Mouse (Mus musculus): ENCODE data around the gene Vmn2r90. TPM values are rescaled to one million over a fixed set of nuclear protein-coding genes. Genes with fewer than 3 reads are reported as not detected.
"Not testable (repeated sequence)": the region's sequence is repeated elsewhere in the genome, so short reads cannot be mapped to it uniquely, and the experiment has no call there.

Vmn2r90 gene
- polyA plus RNA-seq, 1 experiment from 2014 or later = not detected

- H3K4me1 ChIP-seq (ENCODE audit: control insufficient read depth, insufficient read depth, low read length); H3K36me3 ChIP-seq (ENCODE audit: control insufficient read depth, insufficient read depth, low read length); H3K9me3 ChIP-seq (ENCODE audit: control insufficient read depth, low read length); H3K4me2 ChIP-seq (ENCODE audit: low read length); DNase-seq; H3K27ac ChIP-seq (replicated peaks; ENCODE audit: low read depth, low read length); H3K9ac ChIP-seq (replicated peaks; ENCODE audit: low read length); H3K4me3 ChIP-seq (replicated peaks; ENCODE audit: low read depth, low read length); H3K27me3 ChIP-seq (ENCODE audit: control insufficient read depth, insufficient read depth, low read length); ATAC-seq (ENCODE audit: low FRiP score, low TSS enrichment): not testable (repeated sequence)
These were observed 38.0 kb downstream of the Vmn2r90 start for GRCm38 (mm10) chr17:17741516-17741915.

DNA sequence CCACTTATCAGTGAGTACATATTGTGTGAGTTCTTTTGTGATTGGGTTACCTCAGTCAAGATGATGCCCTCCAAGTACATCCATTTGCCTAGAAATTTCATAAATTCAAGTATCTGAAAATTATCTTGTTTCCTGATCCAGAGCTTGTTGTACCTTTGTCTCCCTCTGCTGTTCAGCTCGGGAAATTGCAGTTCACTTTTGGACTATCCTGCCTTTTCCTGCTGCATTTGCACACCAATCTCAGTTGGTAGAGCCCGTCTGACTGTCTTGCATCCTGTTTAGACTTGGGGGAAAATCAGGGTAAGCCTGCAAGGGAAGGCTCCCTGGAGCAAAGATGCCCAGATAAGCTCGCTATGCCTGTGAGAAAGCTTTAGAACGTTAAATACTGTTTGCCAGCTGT, 45.8 kb downstream of the Vmn2r90 start:
- not testable (repeated sequence) for H3K9me3 ChIP-seq (ENCODE audit: control insufficient read depth, low read length); H3K27me3 ChIP-seq (ENCODE audit: control insufficient read depth, insufficient read depth, low read length); H3K4me2 ChIP-seq (ENCODE audit: low read length); ATAC-seq (ENCODE audit: low FRiP score, low TSS enrichment); H3K4me1 ChIP-seq (ENCODE audit: control insufficient read depth, insufficient read depth, low read length); H3K27ac ChIP-seq (replicated peaks; ENCODE audit: low read depth, low read length); H3K4me3 ChIP-seq (replicated peaks; ENCODE audit: low read depth, low read length); H3K9ac ChIP-seq (replicated peaks; ENCODE audit: low read length); H3K36me3 ChIP-seq (ENCODE audit: control insufficient read depth, insufficient read depth, low read length)
- WGBS = 6% methylated on average over 4 of the region's 4 CpGs
- peak; percentile 82 for DNase-seq

GRCm38 (mm10) chr17:17762614-17763293, 59.2 kb downstream of the Vmn2r90 start:
- 100% methylated on average over 1 of the region's 1 CpGs for WGBS
- H3K9me3 ChIP-seq (ENCODE audit: control insufficient read depth, low read length) = no peaks in the 10 kb centered on the region
- H3K36me3 ChIP-seq (ENCODE audit: control insufficient read depth, insufficient read depth, low read length) = no peaks in the 10 kb centered on the region

DNA sequence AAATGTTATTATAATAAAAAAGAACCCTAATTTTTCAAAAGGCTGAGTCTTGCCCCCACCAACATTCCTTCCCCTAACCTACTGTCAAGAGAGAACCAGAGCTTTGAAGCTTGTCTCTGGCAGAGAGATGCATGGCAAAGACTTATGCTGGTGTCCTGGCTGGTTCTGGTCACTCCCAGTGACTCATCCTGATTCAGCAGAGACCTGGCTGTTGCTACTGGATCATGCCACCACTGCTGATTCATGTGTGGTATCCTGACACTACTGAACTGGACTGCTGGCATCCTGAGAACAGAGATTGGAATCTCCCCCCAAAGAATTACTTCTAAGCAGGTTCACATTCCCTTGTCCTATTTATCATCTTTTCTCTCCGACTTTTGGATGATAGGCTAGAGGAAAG, 60.7 kb downstream of the Vmn2r90 start:
- Histone ChIP-seq H3K4me2 (ENCODE audit: low read length) (no peak overlapping the region), H3K27ac (replicated peaks; ENCODE audit: low read depth, low read length) (no peak overlapping the region), H3K27me3 (ENCODE audit: control insufficient read depth, insufficient read depth, low read length) (no peaks in the 10 kb centered on the region), H3K9ac (replicated peaks; ENCODE audit: low read length) (0 out of 2 replicates have a peak overlapping the region, but pooled peaks have one; percentile 16), H3K36me3 (ENCODE audit: control insufficient read depth, insufficient read depth, low read length) (no peaks in the 10 kb centered on the region), H3K9me3 (ENCODE audit: control insufficient read depth, low read length) (no peaks in the 10 kb centered on the region), H3K4me3 (replicated peaks; ENCODE audit: low read depth, low read length) (no peak overlapping the region), H3K4me1 (ENCODE audit: control insufficient read depth, insufficient read depth, low read length) (no peaks in the 10 kb centered on the region)
- 59% methylated on average over 1 of the region's 1 CpGs for WGBS
- DNase-seq (no peak), ATAC-seq (ENCODE audit: low FRiP score, low TSS enrichment) (no peak)

More at GRCm38 (mm10) chr17:17762614-17763293, 59.2 kb downstream of the Vmn2r90 start:
- Histone ChIP-seq H3K27me3 (ENCODE audit: control insufficient read depth, insufficient read depth, low read length) (no peaks in the 10 kb centered on the region), H3K4me3 (replicated peaks; ENCODE audit: low read depth, low read length) (no peak overlapping the region), H3K4me2 (ENCODE audit: low read length) (no peak overlapping the region), H3K4me1 (ENCODE audit: control insufficient read depth, insufficient read depth, low read length) (no peaks in the 10 kb centered on the region), H3K9ac (replicated peaks; ENCODE audit: low read length) (no peak overlapping the region), H3K27ac (replicated peaks; ENCODE audit: low read depth, low read length) (no peak overlapping the region)
- no peak for ATAC-seq (ENCODE audit: low FRiP score, low TSS enrichment)
- no peak for DNase-seq

- no peak overlapping the region for H3K4me3 ChIP-seq (replicated peaks; ENCODE audit: low read depth, low read length)
- no peak overlapping the region for H3K27ac ChIP-seq (replicated peaks; ENCODE audit: low read depth, low read length)
- no peaks in the 10 kb centered on the region for H3K4me1 ChIP-seq (ENCODE audit: control insufficient read depth, insufficient read depth, low read length)
- H3K27me3 ChIP-seq (ENCODE audit: control insufficient read depth, insufficient read depth, low read length) = no peaks in the 10 kb centered on the region
- WGBS = 9% methylated on average over 3 of the region's 3 CpGs
- H3K4me2 ChIP-seq (ENCODE audit: low read length) = no peak overlapping the region
- no peaks in the 10 kb centered on the region for H3K9me3 ChIP-seq (ENCODE audit: control insufficient read depth, low read length)
- no peak overlapping the region for H3K9ac ChIP-seq (replicated peaks; ENCODE audit: low read length)
- no peaks in the 10 kb centered on the region for H3K36me3 ChIP-seq (ENCODE audit: control insufficient read depth, insufficient read depth, low read length)
- peak; percentile 62; the same call in 1 of the 2 replicates for ATAC-seq (ENCODE audit: low FRiP score, low TSS enrichment)
- peak; percentile 91 for DNase-seq
These were observed 62.9 kb downstream of the Vmn2r90 start for GRCm38 (mm10) chr17:17766481-17766880.

Other genes starting within 250 kb of the Vmn2r90 start
- gene Lnpep, start 78.7 kb upstream of the Vmn2r90 start, polyA plus RNA-seq (2014; fragmentation: Nextera tagmentation; extraction: Ambion mirVana) = 8.8 and 13.5 TPM in 2 replicates
- gene Spaca6, start 123.4 kb downstream of the Vmn2r90 start, polyA plus RNA-seq (2014; fragmentation: Nextera tagmentation; extraction: Ambion mirVana) = 18.5 and 20.0 TPM in 2 replicates
- gene Has1, start 151.5 kb downstream of the Vmn2r90 start, polyA plus RNA-seq (2014; fragmentation: Nextera tagmentation; extraction: Ambion mirVana) = 0.78 and 1.2 TPM in 2 replicates
- gene Fpr1, start 180.2 kb downstream of the Vmn2r90 start, polyA plus RNA-seq (2014; fragmentation: Nextera tagmentation; extraction: Ambion mirVana) = not detected in 2 replicates
- gene Fpr2, start 184.1 kb downstream of the Vmn2r90 start, polyA plus RNA-seq (2014; fragmentation: Nextera tagmentation; extraction: Ambion mirVana) = not detected in 2 replicates
- not detected in 2 replicates for gene Fpr3, start 184.1 kb downstream of the Vmn2r90 start, polyA plus RNA-seq (2014; fragmentation: Nextera tagmentation; extraction: Ambion mirVana)

Measured in midbrain, embryonic 14.5 days (tissue).